Mouse (Mus musculus) right cerebral cortex, postnatal 10 days (tissue): Measurements from ENCODE around the gene Wscd2.
"Not testable (repeated sequence)": the region's sequence is repeated elsewhere in the genome, so short reads cannot be mapped to it uniquely, and the experiment has no call there.

Experiments used
- DNase-seq, 2 experiments: peaks; one replicate each; pipeline ENCODE4 v3.0.0; 2021; ENCODE audit warnings: low spot score in 2 of 2

Gene Wscd2

GRCm38 (mm10) chr5:113583424-113584162, 93.5 kb downstream of the Wscd2 start:
- DNase-seq = no peak

GRCm38 (mm10) chr5:113584439-113584838, 94.3 kb downstream of the Wscd2 start:
- no peak for DNase-seq

GRCm38 (mm10) chr5:113585619-113586457, 95.7 kb downstream of the Wscd2 start:
- DNase-seq = not testable (repeated sequence)

GRCm38 (mm10) chr5:113586458-113586849, 96.3 kb downstream of the Wscd2 start:
- not testable (repeated sequence) for DNase-seq

- no peak for DNase-seq
These were observed 100.0 kb downstream of the Wscd2 start for GRCm38 (mm10) chr5:113590010-113590640.

- peak in 1 of 2 experiments; percentile 64 for DNase-seq
These were observed 101.0 kb downstream of the Wscd2 start for GRCm38 (mm10) chr5:113591166-113591565.

GRCm38 (mm10) chr5:113591751-113592230, 101.7 kb downstream of the Wscd2 start:
- peak; percentile 88 to 95 for DNase-seq

GRCm38 (mm10) chr5:113593911-113594705, 104.0 kb downstream of the Wscd2 start:
- DNase-seq = no peak

- no peak for DNase-seq
These were observed 106.1 kb downstream of the Wscd2 start for GRCm38 (mm10) chr5:113596252-113596651.

- DNase-seq = no peak
These were observed 106.7 kb downstream of the Wscd2 start for GRCm38 (mm10) chr5:113596780-113597353.

GRCm38 (mm10) chr5:113600181-113600580, 110.0 kb downstream of the Wscd2 start:
- DNase-seq = no peak

- DNase-seq = no peak
These were observed 110.7 kb downstream of the Wscd2 start for GRCm38 (mm10) chr5:113600803-113601202.

GRCm38 (mm10) chr5:113603471-113603870, 113.3 kb downstream of the Wscd2 start:
- no peak for DNase-seq

GRCm38 (mm10) chr5:113604758-113605157, 114.6 kb downstream of the Wscd2 start:
- DNase-seq = no peak

- DNase-seq = no peak
These were observed 116.0 kb downstream of the Wscd2 start for GRCm38 (mm10) chr5:113606121-113606520.

GRCm38 (mm10) chr5:113606961-113607785, 117.0 kb downstream of the Wscd2 start:
- DNase-seq = no peak

- no peak for DNase-seq
These were observed 117.9 kb downstream of the Wscd2 start for GRCm38 (mm10) chr5:113607941-113608431.

GRCm38 (mm10) chr5:113608511-113608910, 118.4 kb downstream of the Wscd2 start:
- DNase-seq = no peak

GRCm38 (mm10) chr5:113609891-113610290, 119.8 kb downstream of the Wscd2 start:
- no peak for DNase-seq

GRCm38 (mm10) chr5:113610490-113610889, 120.4 kb downstream of the Wscd2 start:
- DNase-seq = peak in 1 of 2 experiments; percentile 26
